Mouse (Mus musculus): ENCODE data around the gene Cobl.

Cobl gene

GRCm38 (mm10) chr11:12331997-12332396 is 132.8 kb downstream of the Cobl start:
- Histone ChIP-seq H3K36me3 (ENCODE audit: control insufficient read depth, insufficient read depth, low read length, poor library complexity, severe bottlenecking) (no peaks in the 10 kb centered on the region), H3K27me3 (ENCODE audit: control insufficient read depth, insufficient read depth, low read length, poor library complexity, severe bottlenecking) (no peaks in the 10 kb centered on the region)
- no peak for DNase-seq (ENCODE audit: low read depth, low spot score)

- DNase-seq (ENCODE audit: low read depth, low spot score): no peak
- no peaks in the 10 kb centered on the region for H3K36me3 ChIP-seq (ENCODE audit: control insufficient read depth, insufficient read depth, low read length, poor library complexity, severe bottlenecking)
Observed at GRCm38 (mm10) chr11:12321445-12321844, 143.3 kb downstream of the Cobl start.

DNA sequence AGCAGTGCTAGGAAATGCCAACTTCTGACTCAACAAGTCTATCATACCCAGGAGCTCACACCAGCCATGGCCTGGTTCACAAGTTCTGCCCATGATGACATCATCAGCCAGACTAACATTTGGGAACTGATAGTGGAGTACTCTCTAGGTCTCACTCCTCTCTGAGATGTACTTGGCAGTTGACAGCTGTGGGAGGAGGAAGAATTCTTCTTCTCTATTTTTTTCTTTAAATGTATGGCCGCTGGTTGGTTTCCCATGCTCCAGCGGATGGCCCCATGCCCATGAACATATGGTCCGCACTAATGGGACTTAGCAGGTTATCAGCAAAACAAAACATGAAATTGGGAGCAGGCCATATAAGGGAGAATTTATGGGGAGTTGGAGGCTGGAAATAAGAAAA is 145.4 kb downstream of the Cobl start:
- H3K36me3 ChIP-seq (ENCODE audit: control insufficient read depth, insufficient read depth, low read length, poor library complexity, severe bottlenecking): no peaks in the 10 kb centered on the region
- no peaks in the 10 kb centered on the region for H3K27me3 ChIP-seq (ENCODE audit: control insufficient read depth, insufficient read depth, low read length, poor library complexity, severe bottlenecking)
- DNase-seq (ENCODE audit: low read depth, low spot score): no peak

More at GRCm38 (mm10) chr11:12321445-12321844, 143.3 kb downstream of the Cobl start:
- no peaks in the 10 kb centered on the region for H3K27me3 ChIP-seq (ENCODE audit: control insufficient read depth, insufficient read depth, low read length, poor library complexity, severe bottlenecking)

DNA sequence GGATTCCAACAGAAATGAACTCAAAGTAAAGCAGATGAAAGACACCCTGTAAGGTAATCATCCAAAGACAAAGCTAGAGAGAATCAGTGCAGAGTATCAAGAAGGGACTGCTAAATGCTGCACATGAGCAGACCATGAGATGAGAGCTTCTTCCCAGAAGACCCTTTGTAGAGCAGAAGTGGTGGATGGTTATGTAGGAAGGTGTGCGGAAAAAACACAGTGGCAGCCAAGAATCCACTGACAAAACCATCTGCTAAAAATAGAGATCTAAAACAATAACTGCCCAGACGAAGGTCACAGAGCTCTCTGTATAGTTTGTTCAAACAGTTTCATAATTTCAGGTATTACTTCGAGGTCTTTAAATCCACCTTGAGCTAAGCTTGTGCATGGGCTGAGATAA is 149.1 kb downstream of the Cobl start:
- H3K27me3 ChIP-seq (ENCODE audit: control insufficient read depth, insufficient read depth, low read length, poor library complexity, severe bottlenecking): no peaks in the 10 kb centered on the region
- DNase-seq (ENCODE audit: low read depth, low spot score): no peak
- no peaks in the 10 kb centered on the region for H3K36me3 ChIP-seq (ENCODE audit: control insufficient read depth, insufficient read depth, low read length, poor library complexity, severe bottlenecking)

DNA sequence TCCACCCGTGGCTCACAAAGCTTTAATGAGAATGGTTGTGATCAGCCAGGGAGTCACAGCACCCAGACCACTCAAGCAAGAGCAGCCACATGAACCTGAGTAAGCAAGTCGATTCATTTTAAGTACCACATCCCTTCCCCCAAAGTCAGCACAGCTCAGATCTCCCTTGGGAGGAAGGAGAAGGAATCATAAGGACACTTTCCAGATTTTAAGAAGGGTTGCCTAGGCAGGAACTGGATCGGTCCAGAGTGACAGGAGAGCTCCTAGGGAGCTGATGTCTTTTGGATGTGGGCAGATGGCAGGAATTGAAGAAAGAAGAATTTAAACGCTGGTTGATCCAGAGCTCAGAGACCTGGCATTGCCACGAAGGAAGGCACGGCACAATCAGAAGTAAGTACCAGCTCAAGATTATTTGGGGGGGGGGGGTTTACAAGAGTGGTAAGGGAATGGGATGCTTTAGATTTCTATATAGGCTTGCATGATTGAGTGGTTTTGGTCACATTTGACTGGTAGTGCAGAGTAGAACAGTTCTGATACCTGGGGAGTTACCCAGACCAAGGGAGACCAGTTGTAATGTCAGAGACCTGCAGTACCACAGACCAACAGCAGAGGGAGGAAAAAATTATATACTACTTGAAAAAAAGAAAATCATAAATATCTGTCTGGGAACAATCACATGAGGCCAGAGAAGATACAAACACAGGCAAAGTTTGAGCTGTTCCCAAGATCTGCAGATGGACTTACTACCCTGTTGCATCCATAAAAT is 150.3 kb downstream of the Cobl start:
- no peaks in the 10 kb centered on the region for H3K27me3 ChIP-seq (ENCODE audit: control insufficient read depth, insufficient read depth, low read length, poor library complexity, severe bottlenecking)
- no peaks in the 10 kb centered on the region for H3K36me3 ChIP-seq (ENCODE audit: control insufficient read depth, insufficient read depth, low read length, poor library complexity, severe bottlenecking)
- DNase-seq (ENCODE audit: low read depth, low spot score): no peak

GRCm38 (mm10) chr11:12311419-12311818 is 153.3 kb downstream of the Cobl start:
- no peak for DNase-seq (ENCODE audit: low read depth, low spot score)
- no peaks in the 10 kb centered on the region for H3K27me3 ChIP-seq (ENCODE audit: control insufficient read depth, insufficient read depth, low read length, poor library complexity, severe bottlenecking)
- no peaks in the 10 kb centered on the region for H3K36me3 ChIP-seq (ENCODE audit: control insufficient read depth, insufficient read depth, low read length, poor library complexity, severe bottlenecking)

GRCm38 (mm10) chr11:12309423-12310023 is 155.2 kb downstream of the Cobl start:
- no peak for DNase-seq (ENCODE audit: low read depth, low spot score)
- Histone ChIP-seq H3K36me3 (ENCODE audit: control insufficient read depth, insufficient read depth, low read length, poor library complexity, severe bottlenecking) (no peaks in the 10 kb centered on the region), H3K27me3 (ENCODE audit: control insufficient read depth, insufficient read depth, low read length, poor library complexity, severe bottlenecking) (no peaks in the 10 kb centered on the region)

DNA sequence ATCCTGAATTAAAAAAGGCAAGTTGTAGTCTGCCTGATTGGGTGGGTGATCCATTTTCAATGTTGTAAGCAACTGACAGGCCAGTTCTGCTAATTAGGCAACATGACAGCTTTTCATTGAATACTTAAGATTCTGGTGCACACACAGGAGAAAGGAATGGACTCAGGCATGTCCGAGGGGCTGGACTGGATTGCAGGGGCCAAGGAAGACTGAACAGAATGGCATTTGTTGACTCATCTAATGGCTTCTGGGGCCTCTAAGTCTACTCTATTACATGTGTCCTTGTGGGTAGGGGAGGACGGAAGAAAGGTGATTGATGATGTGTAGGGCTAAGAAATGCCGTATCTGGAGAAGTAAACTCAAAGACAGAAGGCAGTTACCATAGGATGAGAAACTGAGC is 159.9 kb downstream of the Cobl start:
- DNase-seq (ENCODE audit: low read depth, low spot score): no peak
- no peaks in the 10 kb centered on the region for H3K36me3 ChIP-seq (ENCODE audit: control insufficient read depth, insufficient read depth, low read length, poor library complexity, severe bottlenecking)
- no peaks in the 10 kb centered on the region for H3K27me3 ChIP-seq (ENCODE audit: control insufficient read depth, insufficient read depth, low read length, poor library complexity, severe bottlenecking)

- no peak for DNase-seq (ENCODE audit: low read depth, low spot score)
- Histone ChIP-seq H3K27me3 (ENCODE audit: control insufficient read depth, insufficient read depth, low read length, poor library complexity, severe bottlenecking) (no peaks in the 10 kb centered on the region), H3K36me3 (ENCODE audit: control insufficient read depth, insufficient read depth, low read length, poor library complexity, severe bottlenecking) (no peaks in the 10 kb centered on the region)
Observed at GRCm38 (mm10) chr11:12299701-12300446, 164.9 kb downstream of the Cobl start.

GRCm38 (mm10) chr11:12291654-12291935 is 173.2 kb downstream of the Cobl start:
- no peaks in the 10 kb centered on the region for H3K27me3 ChIP-seq (ENCODE audit: control insufficient read depth, insufficient read depth, low read length, poor library complexity, severe bottlenecking)
- H3K36me3 ChIP-seq (ENCODE audit: control insufficient read depth, insufficient read depth, low read length, poor library complexity, severe bottlenecking): no peaks in the 10 kb centered on the region
- DNase-seq (ENCODE audit: low read depth, low spot score): no peak

DNA sequence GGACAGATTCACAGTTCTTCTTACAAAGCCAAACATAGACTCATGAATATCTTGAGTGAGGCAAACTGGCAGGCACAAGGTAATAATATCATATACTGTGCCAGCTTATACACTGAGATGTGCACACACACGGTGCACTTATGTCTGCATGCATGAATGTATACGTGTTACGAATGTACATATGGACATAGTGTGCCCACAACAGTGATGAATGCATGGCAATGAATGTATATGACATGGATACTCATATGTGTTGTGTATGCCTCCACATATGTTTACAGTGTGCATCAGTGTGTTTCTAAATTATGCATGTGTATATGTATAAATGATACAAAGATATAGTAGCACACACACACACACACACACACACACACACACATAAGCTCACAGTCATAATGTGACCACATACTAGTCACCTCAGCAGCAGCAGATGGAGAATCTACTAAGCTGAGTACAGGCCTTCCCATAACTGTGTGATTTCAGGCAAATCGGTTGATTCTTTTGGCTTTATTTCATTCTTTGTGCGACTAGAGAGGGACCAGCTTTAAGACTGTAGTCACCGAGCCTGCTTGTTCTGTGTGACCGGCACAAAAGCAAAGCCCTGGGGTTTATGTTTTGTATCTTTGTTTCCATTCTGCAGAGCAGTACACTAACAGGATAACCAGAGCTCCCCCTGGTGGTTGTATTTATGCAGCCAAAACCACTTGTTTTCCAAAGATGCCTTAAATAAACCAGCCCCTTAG is 173.7 kb downstream of the Cobl start:
- Histone ChIP-seq H3K36me3 (ENCODE audit: control insufficient read depth, insufficient read depth, low read length, poor library complexity, severe bottlenecking) (no peaks in the 10 kb centered on the region), H3K27me3 (ENCODE audit: control insufficient read depth, insufficient read depth, low read length, poor library complexity, severe bottlenecking) (no peaks in the 10 kb centered on the region)
- peak; percentile 46 for DNase-seq (ENCODE audit: low read depth, low spot score)

- Histone ChIP-seq H3K36me3 (ENCODE audit: control insufficient read depth, insufficient read depth, low read length, poor library complexity, severe bottlenecking) (no peaks in the 10 kb centered on the region), H3K27me3 (ENCODE audit: control insufficient read depth, insufficient read depth, low read length, poor library complexity, severe bottlenecking) (no peaks in the 10 kb centered on the region)
- DNase-seq (ENCODE audit: low read depth, low spot score): no peak
Observed at GRCm38 (mm10) chr11:12285319-12286021, 179.3 kb downstream of the Cobl start.

- no peak for DNase-seq (ENCODE audit: low read depth, low spot score)
- no peaks in the 10 kb centered on the region for H3K27me3 ChIP-seq (ENCODE audit: control insufficient read depth, insufficient read depth, low read length, poor library complexity, severe bottlenecking)
- no peaks in the 10 kb centered on the region for H3K36me3 ChIP-seq (ENCODE audit: control insufficient read depth, insufficient read depth, low read length, poor library complexity, severe bottlenecking)
Observed at GRCm38 (mm10) chr11:12280711-12281110, 184.0 kb downstream of the Cobl start.

DNA sequence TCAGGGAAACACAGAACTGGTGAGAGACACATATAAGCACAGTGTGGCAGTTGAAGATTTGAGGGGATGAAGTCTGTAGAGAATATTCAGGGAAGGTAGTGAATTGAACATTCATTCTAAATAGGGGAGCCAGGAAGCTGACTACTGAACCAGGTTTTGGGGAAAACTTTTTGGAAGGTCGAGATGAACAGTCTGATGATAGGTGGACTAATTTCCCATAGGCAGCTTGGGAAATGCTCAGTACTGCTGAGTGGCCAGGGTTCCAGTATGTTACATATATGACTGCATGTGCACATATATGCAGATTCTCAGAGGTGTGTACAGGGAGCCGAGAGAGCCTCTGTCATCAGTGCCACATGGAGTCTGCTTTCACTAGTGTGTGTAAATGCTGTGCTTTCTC is 190.5 kb downstream of the Cobl start:
- H3K36me3 ChIP-seq (ENCODE audit: control insufficient read depth, insufficient read depth, low read length, poor library complexity, severe bottlenecking): no peaks in the 10 kb centered on the region
- H3K27me3 ChIP-seq (ENCODE audit: control insufficient read depth, insufficient read depth, low read length, poor library complexity, severe bottlenecking): no peaks in the 10 kb centered on the region
- DNase-seq (ENCODE audit: low read depth, low spot score): no peak

All from splenic B cell, adult 2 months (primary cell).